Mouse (Mus musculus): ENCODE measurements around the gene Trim52.

DNA sequence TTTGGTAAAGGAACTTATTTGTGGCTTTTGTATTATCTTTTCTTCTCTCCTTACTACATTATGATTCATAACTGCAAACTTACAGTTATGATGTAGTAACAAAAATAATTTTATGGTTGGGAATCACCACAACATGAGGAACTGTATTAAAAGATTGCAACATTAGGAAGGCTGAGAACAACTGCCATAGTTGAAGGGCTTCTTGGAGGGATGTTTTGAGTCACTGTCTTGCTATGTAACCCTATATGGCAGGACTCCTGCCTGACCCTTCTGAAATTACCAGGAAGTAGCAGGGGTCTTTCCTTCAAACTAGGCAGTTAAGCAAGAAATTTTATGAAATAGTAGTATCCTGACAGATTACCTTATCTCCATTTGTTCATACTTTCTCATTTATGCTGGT, 57.2 kb downstream of the Trim52 start:
- TF ChIP-seq CTCF (conservative IDR thresholded peaks at IDR 0.05 in 1 of 2, IDR thresholded peaks at IDR 0.05 in 1 of 2; ENCODE audit: low read depth in 2 of 2, low read length in 2 of 2) (no peak), ZNF384 (IDR thresholded peaks at IDR 0.05; ENCODE audit: low read depth, low read length) (no peak)
